Mouse (Mus musculus): Measurements from ENCODE around the gene Elmo1. TPM values are rescaled to one million over a fixed set of nuclear protein-coding genes. Genes with fewer than 3 reads are reported as not detected.

Elmo1 gene
- polyA plus RNA-seq, 1 experiment from 2014 or later: 11.9 TPM

- WGBS: 83% methylated on average over 4 of the region's 4 CpGs
- Histone ChIP-seq H3K4me2 (ENCODE audit: low read depth, low read length) (no peak overlapping the region), H3K36me3 (ENCODE audit: control insufficient read depth, insufficient read depth, low read length) (no peaks in the 10 kb centered on the region), H3K9ac (ENCODE audit: low read length) (no peak overlapping the region), H3K4me1 (ENCODE audit: control insufficient read depth, insufficient read depth, low read length) (no peaks in the 10 kb centered on the region), H3K27me3 (ENCODE audit: control insufficient read depth, insufficient read depth, low read length) (no peaks in the 10 kb centered on the region), H3K27ac (ENCODE audit: low read length) (no peak overlapping the region), H3K9me3 (replicated peaks; ENCODE audit: control insufficient read depth, low read length) (no peaks in the 10 kb centered on the region), H3K4me3 (replicated peaks; ENCODE audit: low read length) (no peak overlapping the region)
- no peak for ATAC-seq (ENCODE audit: insufficient read depth, low FRiP score)
Measured at GRCm38 (mm10) chr13:20202617-20203016, 112.2 kb downstream of the Elmo1 start.

- Histone ChIP-seq H3K9ac (ENCODE audit: low read length) (no peak overlapping the region), H3K4me1 (ENCODE audit: control insufficient read depth, insufficient read depth, low read length) (0 out of 2 replicates have a peak, but pooled peaks cover 2% of the 10 kb centered on the region), H3K27ac (ENCODE audit: low read length) (no peak overlapping the region), H3K4me3 (replicated peaks; ENCODE audit: low read length) (no peak overlapping the region), H3K9me3 (replicated peaks; ENCODE audit: control insufficient read depth, low read length) (no peaks in the 10 kb centered on the region), H3K36me3 (ENCODE audit: control insufficient read depth, insufficient read depth, low read length) (no peaks in the 10 kb centered on the region), H3K27me3 (ENCODE audit: control insufficient read depth, insufficient read depth, low read length) (no peaks in the 10 kb centered on the region), H3K4me2 (ENCODE audit: low read depth, low read length) (no peak overlapping the region)
- no peak; the same call in 1 of the 2 replicates for ATAC-seq (ENCODE audit: insufficient read depth, low FRiP score)
Measured at GRCm38 (mm10) chr13:20204165-20204564, 113.8 kb downstream of the Elmo1 start.

- Histone ChIP-seq H3K4me3 (replicated peaks; ENCODE audit: low read length) (no peak overlapping the region), H3K9me3 (replicated peaks; ENCODE audit: control insufficient read depth, low read length) (no peaks in the 10 kb centered on the region), H3K27me3 (ENCODE audit: control insufficient read depth, insufficient read depth, low read length) (no peaks in the 10 kb centered on the region), H3K36me3 (ENCODE audit: control insufficient read depth, insufficient read depth, low read length) (no peaks in the 10 kb centered on the region), H3K4me2 (ENCODE audit: low read depth, low read length) (no peak overlapping the region), H3K4me1 (ENCODE audit: control insufficient read depth, insufficient read depth, low read length) (0 out of 2 replicates have a peak, but pooled peaks cover 2% of the 10 kb centered on the region), H3K27ac (ENCODE audit: low read length) (no peak overlapping the region), H3K9ac (ENCODE audit: low read length) (no peak overlapping the region)
- WGBS: 84% methylated on average over 12 of the region's 12 CpGs
- ATAC-seq (ENCODE audit: insufficient read depth, low FRiP score): no peak
Measured at GRCm38 (mm10) chr13:20205007-20205745, 114.8 kb downstream of the Elmo1 start.

DNA sequence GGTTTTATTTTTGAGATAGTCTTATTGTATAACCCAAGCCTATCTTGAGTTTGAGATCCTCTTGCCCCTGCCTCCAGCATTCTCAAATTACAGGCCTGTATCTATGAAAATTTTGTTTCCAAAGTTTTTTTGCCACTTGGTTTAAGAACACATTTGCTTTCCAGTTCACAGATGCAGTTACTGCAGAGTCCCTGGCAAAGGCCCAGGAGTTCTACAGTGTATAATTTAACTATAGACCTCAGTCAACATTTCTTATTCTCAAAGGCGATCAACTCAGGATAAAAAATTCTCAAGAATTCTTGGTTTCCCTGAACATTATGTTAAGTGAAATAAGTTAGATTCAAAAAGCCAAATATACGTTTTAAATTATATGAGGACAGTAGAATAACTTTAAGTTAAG is 115.3 kb downstream of the Elmo1 start:
- Histone ChIP-seq H3K9ac (ENCODE audit: low read length) (no peak overlapping the region), H3K9me3 (replicated peaks; ENCODE audit: control insufficient read depth, low read length) (no peaks in the 10 kb centered on the region), H3K4me3 (replicated peaks; ENCODE audit: low read length) (no peak overlapping the region), H3K27ac (ENCODE audit: low read length) (no peak overlapping the region), H3K4me1 (ENCODE audit: control insufficient read depth, insufficient read depth, low read length) (0 out of 2 replicates have a peak, but pooled peaks cover 2% of the 10 kb centered on the region), H3K4me2 (ENCODE audit: low read depth, low read length) (no peak overlapping the region), H3K36me3 (ENCODE audit: control insufficient read depth, insufficient read depth, low read length) (no peaks in the 10 kb centered on the region), H3K27me3 (ENCODE audit: control insufficient read depth, insufficient read depth, low read length) (no peaks in the 10 kb centered on the region)
- ATAC-seq (ENCODE audit: insufficient read depth, low FRiP score): no peak
- 70% methylated on average over 2 of the region's 2 CpGs for WGBS

- 71% methylated on average over 5 of the region's 5 CpGs for WGBS
- Histone ChIP-seq H3K4me2 (ENCODE audit: low read depth, low read length) (no peak overlapping the region), H3K4me1 (ENCODE audit: control insufficient read depth, insufficient read depth, low read length) (0 out of 2 replicates have a peak, but pooled peaks cover 2% of the 10 kb centered on the region), H3K9me3 (replicated peaks; ENCODE audit: control insufficient read depth, low read length) (no peaks in the 10 kb centered on the region), H3K36me3 (ENCODE audit: control insufficient read depth, insufficient read depth, low read length) (no peaks in the 10 kb centered on the region), H3K27me3 (ENCODE audit: control insufficient read depth, insufficient read depth, low read length) (no peaks in the 10 kb centered on the region), H3K27ac (ENCODE audit: low read length) (0 out of 2 replicates have a peak overlapping the region, but pooled peaks have one; percentile 19), H3K4me3 (replicated peaks; ENCODE audit: low read length) (no peak overlapping the region), H3K9ac (ENCODE audit: low read length) (no peak overlapping the region)
- ATAC-seq (ENCODE audit: insufficient read depth, low FRiP score): no peak
Measured at GRCm38 (mm10) chr13:20207126-20207525, 116.7 kb downstream of the Elmo1 start.

- ATAC-seq (ENCODE audit: insufficient read depth, low FRiP score): peak; percentile 53; the same call in 1 of the 2 replicates
- peak overlapping the region; percentile 60 for H3K27ac ChIP-seq (ENCODE audit: low read length)
- no peaks in the 10 kb centered on the region for H3K36me3 ChIP-seq (ENCODE audit: control insufficient read depth, insufficient read depth, low read length)
- H3K27me3 ChIP-seq (ENCODE audit: control insufficient read depth, insufficient read depth, low read length): no peaks in the 10 kb centered on the region
- H3K4me2 ChIP-seq (ENCODE audit: low read depth, low read length): no peak overlapping the region
- 0 out of 2 replicates have a peak, but pooled peaks cover 2% of the 10 kb centered on the region for H3K4me1 ChIP-seq (ENCODE audit: control insufficient read depth, insufficient read depth, low read length)
- H3K9me3 ChIP-seq (replicated peaks; ENCODE audit: control insufficient read depth, low read length): no peaks in the 10 kb centered on the region
- 44% methylated on average over 7 of the region's 7 CpGs for WGBS
- no peak overlapping the region for H3K9ac ChIP-seq (ENCODE audit: low read length)
- H3K4me3 ChIP-seq (replicated peaks; ENCODE audit: low read length): no peak overlapping the region
Measured at GRCm38 (mm10) chr13:20207950-20208642, 117.7 kb downstream of the Elmo1 start.

GRCm38 (mm10) chr13:20208867-20209266 is 118.5 kb downstream of the Elmo1 start:
- Histone ChIP-seq H3K4me1 (ENCODE audit: control insufficient read depth, insufficient read depth, low read length) (0 out of 2 replicates have a peak, but pooled peaks cover 2% of the 10 kb centered on the region), H3K9me3 (replicated peaks; ENCODE audit: control insufficient read depth, low read length) (no peaks in the 10 kb centered on the region), H3K27ac (ENCODE audit: low read length) (no peak overlapping the region), H3K36me3 (ENCODE audit: control insufficient read depth, insufficient read depth, low read length) (no peaks in the 10 kb centered on the region), H3K9ac (ENCODE audit: low read length) (no peak overlapping the region), H3K4me3 (replicated peaks; ENCODE audit: low read length) (no peak overlapping the region), H3K4me2 (ENCODE audit: low read depth, low read length) (no peak overlapping the region), H3K27me3 (ENCODE audit: control insufficient read depth, insufficient read depth, low read length) (no peaks in the 10 kb centered on the region)
- ATAC-seq (ENCODE audit: insufficient read depth, low FRiP score): no peak
- WGBS: 92% methylated on average over 5 of the region's 5 CpGs

DNA sequence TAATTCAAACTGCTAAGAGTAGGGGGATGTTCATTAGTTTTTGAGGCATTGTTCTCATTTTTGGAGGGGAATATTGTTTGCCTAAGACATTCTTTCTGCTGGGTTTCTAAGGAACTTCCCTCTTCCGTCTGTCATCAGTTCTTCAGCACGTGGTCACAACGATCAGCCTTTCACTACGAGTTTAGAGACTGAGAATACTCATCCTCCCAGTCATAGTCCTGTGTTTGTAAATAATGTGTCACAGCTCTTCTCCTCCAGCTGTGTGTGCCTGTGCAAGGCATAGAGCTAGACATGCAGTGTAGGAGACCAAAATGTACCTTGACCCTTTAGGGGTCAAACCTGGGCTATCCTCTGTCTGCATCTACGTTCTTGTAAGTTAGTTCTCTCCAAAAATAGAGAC is 121.4 kb downstream of the Elmo1 start:
- Histone ChIP-seq H3K27ac (ENCODE audit: low read length) (no peak overlapping the region), H3K9ac (ENCODE audit: low read length) (no peak overlapping the region), H3K4me2 (ENCODE audit: low read depth, low read length) (no peak overlapping the region), H3K4me1 (ENCODE audit: control insufficient read depth, insufficient read depth, low read length) (0 out of 2 replicates have a peak, but pooled peaks cover 2% of the 10 kb centered on the region), H3K36me3 (ENCODE audit: control insufficient read depth, insufficient read depth, low read length) (no peaks in the 10 kb centered on the region), H3K27me3 (ENCODE audit: control insufficient read depth, insufficient read depth, low read length) (no peaks in the 10 kb centered on the region), H3K9me3 (replicated peaks; ENCODE audit: control insufficient read depth, low read length) (no peaks in the 10 kb centered on the region), H3K4me3 (replicated peaks; ENCODE audit: low read length) (no peak overlapping the region)
- WGBS: 30% methylated on average over 5 of the region's 5 CpGs
- no peak for ATAC-seq (ENCODE audit: insufficient read depth, low FRiP score)

DNA sequence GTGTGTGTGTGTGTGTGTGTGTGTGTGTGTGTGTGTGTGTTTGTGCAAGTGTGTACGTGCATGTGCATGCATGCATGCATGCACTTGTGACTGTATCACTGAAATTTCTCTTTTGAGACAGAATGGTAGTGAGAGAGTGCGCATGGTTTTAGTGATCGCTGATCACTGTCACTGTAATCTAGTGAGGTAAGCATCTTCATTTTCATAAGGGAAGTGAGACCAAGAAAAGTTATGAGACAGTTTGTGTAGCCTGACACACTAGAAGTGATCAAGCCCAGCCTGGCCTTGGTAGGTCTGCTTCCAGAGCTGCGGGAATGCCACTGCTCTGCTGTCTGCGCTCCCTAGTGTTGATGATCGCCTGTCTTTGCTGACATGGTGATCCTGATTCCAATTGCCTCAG is 122.3 kb downstream of the Elmo1 start:
- no peaks in the 10 kb centered on the region for H3K9me3 ChIP-seq (replicated peaks; ENCODE audit: control insufficient read depth, low read length)
- H3K27me3 ChIP-seq (ENCODE audit: control insufficient read depth, insufficient read depth, low read length): no peaks in the 10 kb centered on the region
- 0 out of 2 replicates have a peak, but pooled peaks cover 2% of the 10 kb centered on the region for H3K4me1 ChIP-seq (ENCODE audit: control insufficient read depth, insufficient read depth, low read length)
- H3K9ac ChIP-seq (ENCODE audit: low read length): no peak overlapping the region
- H3K4me3 ChIP-seq (replicated peaks; ENCODE audit: low read length): no peak overlapping the region
- H3K4me2 ChIP-seq (ENCODE audit: low read depth, low read length): no peak overlapping the region
- 95% methylated on average over 6 of the region's 6 CpGs for WGBS
- H3K27ac ChIP-seq (ENCODE audit: low read length): no peak overlapping the region
- ATAC-seq (ENCODE audit: insufficient read depth, low FRiP score): no peak
- H3K36me3 ChIP-seq (ENCODE audit: control insufficient read depth, insufficient read depth, low read length): no peaks in the 10 kb centered on the region
